Mouse (Mus musculus): ENCODE data around the gene Adam20. TPM values are rescaled to one million over a fixed set of nuclear protein-coding genes. Genes with fewer than 3 reads are reported as not detected.
"Not testable (repeated sequence)": the region's sequence is repeated elsewhere in the genome, so short reads cannot be mapped to it uniquely, and the experiment has no call there.

The Adam20 gene
- total RNA-seq (2022): not detected

GRCm38 (mm10) chr8:40792973-40793372, at the start of gene Adam20:
Gene Adam20 (plus strand): TSS chr8:40793273.
- DNase-seq (ENCODE audit: low spot score in 2 of 2): not testable (repeated sequence)

GRCm38 (mm10) chr8:40751908-40752307, 41.2 kb upstream of the Adam20 start, which contains the start of gene Adam25:
Gene Adam25 (plus strand): TSS chr8:40752208.
- not testable (repeated sequence) for DNase-seq (ENCODE audit: low spot score in 2 of 2)

GRCm38 (mm10) chr8:40783320-40783719, 9.8 kb upstream of the Adam20 start:
- no peak for DNase-seq (ENCODE audit: low spot score in 2 of 2)

DNA sequence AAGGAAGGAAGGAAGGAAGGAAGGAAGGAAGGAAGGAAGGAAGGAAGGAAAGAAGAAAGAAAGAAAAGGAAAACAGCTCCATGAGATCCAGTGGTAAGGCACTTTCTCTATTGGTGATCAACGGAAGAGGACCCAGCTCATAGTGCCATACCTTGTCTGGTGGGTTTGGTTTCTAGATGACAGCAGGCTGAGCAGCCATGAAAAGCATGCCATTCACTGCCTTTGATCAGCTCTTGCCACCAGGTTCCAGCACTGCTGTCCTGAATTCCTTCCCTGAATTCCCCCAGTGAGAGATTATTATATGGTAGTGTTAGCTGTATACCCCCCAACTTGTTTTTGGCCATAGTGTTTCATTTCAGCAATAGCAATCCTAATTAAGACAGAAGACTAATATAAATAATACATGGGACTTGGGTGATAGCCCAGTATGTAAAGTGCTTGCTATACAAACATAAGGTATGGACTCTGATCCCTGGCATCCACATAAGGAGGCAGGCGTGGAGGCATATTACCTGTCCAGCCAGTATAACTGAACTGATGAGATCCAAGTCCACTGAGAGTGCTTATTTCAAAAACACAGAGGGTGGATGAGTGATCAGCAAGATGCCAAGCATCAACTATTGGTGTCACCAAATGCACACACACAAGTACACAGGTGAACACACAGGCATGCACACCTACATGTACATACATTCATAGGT, 10.5 kb downstream of the Adam20 start:
- no peak for DNase-seq (ENCODE audit: low spot score in 2 of 2)

Other genes with a start within 250 kb of the Adam20 start
- gene Adam24, start 118.2 kb upstream of the Adam20 start, total RNA-seq (2022): not detected
- not detected for gene Adam25, start 41.1 kb upstream of the Adam20 start, total RNA-seq (2022)
- not detected for gene Adam39, start 29.7 kb downstream of the Adam20 start, total RNA-seq (2022)

Measured in left cerebral cortex, adult 8-10 months (tissue).